Mouse (Mus musculus): ENCODE measurements around the gene Trmt112. TPM values are rescaled to one million over a fixed set of nuclear protein-coding genes. Genes with fewer than 3 reads are reported as not detected.

Gene Trmt112
- polyA plus RNA-seq, 1 experiment from 2014 or later = 54.4 TPM

- no peak for TF ChIP-seq CTCF (IDR thresholded peaks at IDR 0.05; ENCODE audit: low read depth)
- WGBS = 73% methylated on average over 7 of the region's 7 CpGs
Observed at GRCm38 (mm10) chr19:6955424-6955823, 45.9 kb downstream of the Trmt112 start.

GRCm38 (mm10) chr19:6956461-6956860 lies 47.0 kb downstream of the Trmt112 start:
- 74% methylated on average over 10 of the region's 10 CpGs for WGBS

More at GRCm38 (mm10) chr19:6955424-6955823, 45.9 kb downstream of the Trmt112 start:
- no peak overlapping the region for H3K9ac ChIP-seq (ENCODE audit: low read depth, low read length)
- H3K9me3 ChIP-seq (ENCODE audit: control insufficient read depth) = no peaks in the 10 kb centered on the region
- peaks cover 76% of the 10 kb centered on the region for H3K36me3 ChIP-seq (ENCODE audit: control insufficient read depth, insufficient read depth)
- no peaks in the 10 kb centered on the region for H3K27me3 ChIP-seq (replicated peaks; ENCODE audit: control insufficient read depth, insufficient read depth, low read length)
- peaks cover 6% of the 10 kb centered on the region; the same call in 1 of the 2 replicates for H3K4me1 ChIP-seq (replicated peaks; ENCODE audit: control insufficient read depth, insufficient read depth, low read length)
- no peak overlapping the region for H3K27ac ChIP-seq (ENCODE audit: low read depth, low read length)
- no peak overlapping the region for H3K4me3 ChIP-seq (ENCODE audit: low read depth, low read length)
- no peak for ATAC-seq
- no peak overlapping the region for H3K4me2 ChIP-seq (replicated peaks; ENCODE audit: low read depth)

More at GRCm38 (mm10) chr19:6956461-6956860, 47.0 kb downstream of the Trmt112 start:
- Histone ChIP-seq H3K4me3 (ENCODE audit: low read depth, low read length) (no peak overlapping the region), H3K36me3 (ENCODE audit: control insufficient read depth, insufficient read depth) (peaks cover 81% of the 10 kb centered on the region), H3K9me3 (ENCODE audit: control insufficient read depth) (no peaks in the 10 kb centered on the region), H3K9ac (ENCODE audit: low read depth, low read length) (no peak overlapping the region), H3K27ac (ENCODE audit: low read depth, low read length) (no peak overlapping the region; the same call in 1 of the 2 replicates), H3K4me2 (replicated peaks; ENCODE audit: low read depth) (no peak overlapping the region), H3K27me3 (replicated peaks; ENCODE audit: control insufficient read depth, insufficient read depth, low read length) (no peaks in the 10 kb centered on the region), H3K4me1 (replicated peaks; ENCODE audit: control insufficient read depth, insufficient read depth, low read length) (peaks cover 6% of the 10 kb centered on the region; the same call in 1 of the 2 replicates)
- TF ChIP-seq CTCF (IDR thresholded peaks at IDR 0.05; ENCODE audit: low read depth) = no peak
- no peak for ATAC-seq

Small RNA genes lying within 50 kb of the gene (microRNA-seq; reads per million reads assigned to microRNA genes)
- 1.9 reads per million for gene Mir6990

Other genes starting within 250 kb of the Trmt112 start
- gene Rps6ka4, start 69.1 kb upstream of the Trmt112 start, polyA plus RNA-seq (2015; fragmentation: Nextera tagmentation; extraction: Ambion mirVana) = 15.7 and 16.7 TPM in 2 replicates
- 1.4 and 1.7 TPM in 2 replicates for gene Ccdc88b, start 51.5 kb upstream of the Trmt112 start, polyA plus RNA-seq (2015; fragmentation: Nextera tagmentation; extraction: Ambion mirVana)
- 910 and 912 TPM in 2 replicates for gene Prdx5, start 408 bp downstream of the Trmt112 start, polyA plus RNA-seq (2015; fragmentation: Nextera tagmentation; extraction: Ambion mirVana)
- gene Esrra, start 12.1 kb downstream of the Trmt112 start, polyA plus RNA-seq (2015; fragmentation: Nextera tagmentation; extraction: Ambion mirVana) = 63.6 TPM in 2 replicates
- gene Catsperz, start 15.7 kb downstream of the Trmt112 start, polyA plus RNA-seq (2015; fragmentation: Nextera tagmentation; extraction: Ambion mirVana) = 0.65 and 0.76 TPM in 2 replicates
- gene Kcnk4, start 24.8 kb downstream of the Trmt112 start, polyA plus RNA-seq (2015; fragmentation: Nextera tagmentation; extraction: Ambion mirVana) = 0.21 and 0.38 TPM in 2 replicates
- 66.2 and 70.1 TPM in 2 replicates for gene Bad, start 32.2 kb downstream of the Trmt112 start, polyA plus RNA-seq (2015; fragmentation: Nextera tagmentation; extraction: Ambion mirVana)
- gene Gpr137, start 32.8 kb downstream of the Trmt112 start, polyA plus RNA-seq (2015; fragmentation: Nextera tagmentation; extraction: Ambion mirVana) = 20.0 and 20.9 TPM in 2 replicates
- 102 and 105 TPM in 2 replicates for gene Ppp1r14b, start 65.3 kb downstream of the Trmt112 start, polyA plus RNA-seq (2015; fragmentation: Nextera tagmentation; extraction: Ambion mirVana)
- gene Plcb3, start 66.8 kb downstream of the Trmt112 start, polyA plus RNA-seq (2015; fragmentation: Nextera tagmentation; extraction: Ambion mirVana) = 107 and 123 TPM in 2 replicates
- gene Fkbp2, start 70.8 kb downstream of the Trmt112 start, polyA plus RNA-seq (2015; fragmentation: Nextera tagmentation; extraction: Ambion mirVana) = 135 and 142 TPM in 2 replicates
- gene Vegfb, start 78.0 kb downstream of the Trmt112 start, polyA plus RNA-seq (2015; fragmentation: Nextera tagmentation; extraction: Ambion mirVana) = 23.2 and 25.2 TPM in 2 replicates
- gene Dnajc4, start 82.9 kb downstream of the Trmt112 start, polyA plus RNA-seq (2015; fragmentation: Nextera tagmentation; extraction: Ambion mirVana) = 32.3 and 35.1 TPM in 2 replicates
- 50.4 and 51.9 TPM in 2 replicates for gene Nudt22, start 86.4 kb downstream of the Trmt112 start, polyA plus RNA-seq (2015; fragmentation: Nextera tagmentation; extraction: Ambion mirVana)
- gene Trpt1, start 86.4 kb downstream of the Trmt112 start, polyA plus RNA-seq (2015; fragmentation: Nextera tagmentation; extraction: Ambion mirVana) = 7.6 and 10.2 TPM in 2 replicates
- gene Fermt3, start 109.8 kb downstream of the Trmt112 start, polyA plus RNA-seq (2015; fragmentation: Nextera tagmentation; extraction: Ambion mirVana) = 8.9 and 9.3 TPM in 2 replicates
- gene Stip1, start 130.3 kb downstream of the Trmt112 start, polyA plus RNA-seq (2015; fragmentation: Nextera tagmentation; extraction: Ambion mirVana) = 46.2 and 47.8 TPM in 2 replicates
- gene Macrod1, start 147.1 kb downstream of the Trmt112 start, polyA plus RNA-seq (2015; fragmentation: Nextera tagmentation; extraction: Ambion mirVana) = 14.4 and 15.1 TPM in 2 replicates
- 0.75 and 0.82 TPM in 2 replicates for gene Flrt1, start 196.0 kb downstream of the Trmt112 start, polyA plus RNA-seq (2015; fragmentation: Nextera tagmentation; extraction: Ambion mirVana)